11 mouse cellular contexts compared by ENCODE assay signal in genomic region chr14:46019240-46020025, GRCm38 (mm10).
A peak's percentile ranks its signal among the peaks of the same experiment; 100 is the strongest.
DNase-seq lines count a peak whose midpoint lies in the region; ATAC-seq lines count a peak whose summit lies in the region.
"Had no signal": no experiment of that assay in that cellular context is flagged by ENCODE, and none has a peak within 500 bp of the region (broad histone marks: within the 10 kb centered on the region; RNA-seq: fewer than 3 reads in every experiment).

No protein-coding gene starts in this region.

- peak overlapping the region; percentile 30 for H3K4me2 ChIP-seq in embryonic facial prominence, embryonic 14.5 days (ENCODE audit: low read depth, low read length)
- no peak overlapping the region; the same call in 1 of the 2 replicates for H3K4me2 ChIP-seq in stomach, embryonic 14.5 days (replicated peaks; ENCODE audit: low read depth, low read length)

- no peaks in the 10 kb centered on the region for H3K27me3 ChIP-seq in embryonic facial prominence, embryonic 14.5 days (replicated peaks; ENCODE audit: control insufficient read depth, insufficient read depth, low read length)
- no peaks in the 10 kb centered on the region for H3K27me3 ChIP-seq in limb, embryonic 10.5 days (ENCODE audit: low read depth, poor library complexity, severe bottlenecking)
- H3K27me3 ChIP-seq in stomach, embryonic 14.5 days (ENCODE audit: control insufficient read depth, insufficient read depth, low read length), result no peaks in the 10 kb centered on the region

- peak; percentile 21 for DNase-seq in kidney, postnatal 10 days
- DNase-seq in kidney, postnatal 36 days, result no peak
- DNase-seq in embryonic facial prominence, embryonic 14.5 days (ENCODE audit: low spot score), result peak; percentile 93
- peak; percentile 56 for DNase-seq in limb, embryonic 10.5 days (ENCODE audit: low spot score)
- no peak for DNase-seq in frontal cortex, postnatal 10 days (ENCODE audit: low spot score in 2 of 2)
- DNase-seq: adrenal gland, postnatal 14 days; cerebellum, postnatal 10 days; gastrocnemius, adult 2 months; retina, postnatal 1 day had no signal

- H3K9me3 ChIP-seq in embryonic facial prominence, embryonic 14.5 days (ENCODE audit: control insufficient read depth, low read length), result no peaks in the 10 kb centered on the region
- H3K9me3 ChIP-seq in limb, embryonic 10.5 days (replicated peaks), result no peaks in the 10 kb centered on the region
- H3K9me3 ChIP-seq in stomach, embryonic 14.5 days (ENCODE audit: control insufficient read depth, low read depth, low read length), result no peaks in the 10 kb centered on the region

- WGBS in embryonic facial prominence, embryonic 14.5 days, result 13% methylated on average over 14 of the region's 14 CpGs
- 38% methylated on average over 14 of the region's 14 CpGs for WGBS in limb, embryonic 10.5 days
- 31% methylated on average over 14 of the region's 14 CpGs for WGBS in stomach, embryonic 14.5 days

- no peak overlapping the region for H3K9ac ChIP-seq in embryonic facial prominence, embryonic 14.5 days (ENCODE audit: low read depth, low read length)
- no peak overlapping the region for H3K9ac ChIP-seq in stomach, embryonic 14.5 days (replicated peaks; ENCODE audit: low read depth, low read length)

- no peak overlapping the region for H3K4me3 ChIP-seq in embryonic facial prominence, embryonic 14.5 days (ENCODE audit: low read depth, low read length)
- no peak overlapping the region for H3K4me3 ChIP-seq in limb, embryonic 10.5 days
- H3K4me3 ChIP-seq in stomach, embryonic 14.5 days (ENCODE audit: low read depth, low read length), result no peak overlapping the region
- H3K4me3 ChIP-seq: gastrocnemius, adult 2 months had no signal

- H3K4me1 ChIP-seq in embryonic facial prominence, embryonic 14.5 days (ENCODE audit: control insufficient read depth, insufficient read depth, low read length), result peaks cover 39% of the 10 kb centered on the region
- H3K4me1 ChIP-seq in limb, embryonic 10.5 days, result peaks cover 39% of the 10 kb centered on the region
- peaks cover 18% of the 10 kb centered on the region; the same call in 1 of the 2 replicates for H3K4me1 ChIP-seq in stomach, embryonic 14.5 days (ENCODE audit: control insufficient read depth, insufficient read depth, low read length)

- no peaks in the 10 kb centered on the region for H3K36me3 ChIP-seq in embryonic facial prominence, embryonic 14.5 days (ENCODE audit: control insufficient read depth, insufficient read depth, low read length)
- no peaks in the 10 kb centered on the region for H3K36me3 ChIP-seq in limb, embryonic 10.5 days
- H3K36me3 ChIP-seq in stomach, embryonic 14.5 days (ENCODE audit: control insufficient read depth, insufficient read depth, low read length), result no peaks in the 10 kb centered on the region

- peak overlapping the region; percentile 52 for H3K27ac ChIP-seq in embryonic facial prominence, embryonic 14.5 days (replicated peaks; ENCODE audit: low read depth, low read length)
- H3K27ac ChIP-seq in limb, embryonic 10.5 days, result peak overlapping the region; percentile 72
- peak overlapping the region; percentile 80; the same call in 1 of the 2 replicates for H3K27ac ChIP-seq in stomach, embryonic 14.5 days (ENCODE audit: low read length)
- H3K27ac ChIP-seq: gastrocnemius, adult 2 months had no signal

- peak; percentile 80 for ATAC-seq in embryonic facial prominence, embryonic 14.5 days (ENCODE audit: low read depth)
- peak; percentile 60; the same call in 1 of the 2 replicates for ATAC-seq in stomach, embryonic 14.5 days (ENCODE audit: insufficient number of reproducible peaks, insufficient read depth, low FRiP score, low read depth)
- no peak for ATAC-seq in erythroid progenitor cell, adult 5-6 weeks (replicated peaks; ENCODE audit: low FRiP score, poor library complexity, severe bottlenecking)

Comparison
In these comparisons a context has a peak if more than half of its experiments do, and no peak if none do; other contexts are left out.
1. DNase-seq: peak in kidney, postnatal 10 days (single experiment), embryonic facial prominence, embryonic 14.5 days (single experiment) and limb, embryonic 10.5 days (single experiment); none in kidney, postnatal 36 days (0 of 2) and frontal cortex, postnatal 10 days (0 of 2).
2. Peak in every context shown above with its lines, with median percentiles within 50 percentile points of each other: H3K27ac ChIP-seq.